Mouse (Mus musculus) natural killer cell, adult 2 months (primary cell): Measurements from ENCODE around the gene Trp53rkb.

Experiments
- DNase-seq, 2 experiments: peaks; one replicate each; pipeline ENCODE4 v3.0.0; 2022; ENCODE audit warnings: low spot score in 2 of 2

Gene Trp53rkb

GRCm38 (mm10) chr2:166834796-166835195 is 42.5 kb downstream of the Trp53rkb start:
- DNase-seq = no peak

DNA sequence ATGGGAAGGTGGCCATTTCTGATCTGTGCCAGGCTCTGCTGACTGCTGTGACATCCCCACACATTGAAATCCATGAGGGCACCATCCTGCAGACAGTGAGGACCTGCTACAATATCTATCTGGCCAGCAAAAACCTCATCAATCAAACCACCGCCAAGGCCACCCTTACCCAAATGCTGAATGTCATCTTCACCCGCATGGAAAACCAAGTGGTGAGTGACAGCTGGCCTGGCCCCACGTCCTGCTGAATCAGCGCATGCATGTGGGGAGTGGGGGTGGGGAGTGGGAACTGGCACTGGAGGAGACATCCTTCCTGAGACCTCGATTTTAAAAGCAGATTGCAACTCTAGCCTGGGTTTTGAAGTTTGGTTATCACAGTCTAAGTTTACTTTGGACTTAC is 43.2 kb downstream of the Trp53rkb start:
- DNase-seq = no peak

- DNase-seq = no peak
Measured at GRCm38 (mm10) chr2:166841813-166842212, 49.5 kb downstream of the Trp53rkb start.
